Mouse (Mus musculus): ENCODE measurements around the gene Pax7.

Pax7 gene

GRCm38 (mm10) chr4:139830581-139831387 lies 2.5 kb downstream of the Pax7 start:
- DNase-seq (ENCODE audit: low spot score), result no peak

- no peak for DNase-seq (ENCODE audit: low spot score)
These were observed 3.3 kb downstream of the Pax7 start for GRCm38 (mm10) chr4:139830053-139830452.

GRCm38 (mm10) chr4:139828871-139829590 lies 4.3 kb downstream of the Pax7 start:
- DNase-seq (ENCODE audit: low spot score), result no peak

- DNase-seq (ENCODE audit: low spot score), result no peak
These were observed 5.0 kb downstream of the Pax7 start for GRCm38 (mm10) chr4:139828283-139828678.

- no peak for DNase-seq (ENCODE audit: low spot score)
These were observed 5.6 kb downstream of the Pax7 start for GRCm38 (mm10) chr4:139827501-139828282.

- DNase-seq (ENCODE audit: low spot score), result no peak
These were observed 7.1 kb downstream of the Pax7 start for GRCm38 (mm10) chr4:139826231-139826630.

GRCm38 (mm10) chr4:139825326-139826112 lies 7.8 kb downstream of the Pax7 start:
- DNase-seq (ENCODE audit: low spot score), result no peak

- no peak for DNase-seq (ENCODE audit: low spot score)
These were observed 8.6 kb downstream of the Pax7 start for GRCm38 (mm10) chr4:139824572-139825325.

- no peak for DNase-seq (ENCODE audit: low spot score)
These were observed 9.4 kb downstream of the Pax7 start for GRCm38 (mm10) chr4:139823870-139824472.

GRCm38 (mm10) chr4:139823138-139823869 lies 10.0 kb downstream of the Pax7 start:
- DNase-seq (ENCODE audit: low spot score), result no peak

GRCm38 (mm10) chr4:139822214-139823137 lies 10.9 kb downstream of the Pax7 start:
- no peak for DNase-seq (ENCODE audit: low spot score)

- no peak for DNase-seq (ENCODE audit: low spot score)
These were observed 11.7 kb downstream of the Pax7 start for GRCm38 (mm10) chr4:139821491-139822160.

- DNase-seq (ENCODE audit: low spot score), result no peak
These were observed 12.3 kb downstream of the Pax7 start for GRCm38 (mm10) chr4:139821071-139821470.

GRCm38 (mm10) chr4:139819411-139820030 lies 13.8 kb downstream of the Pax7 start:
- no peak for DNase-seq (ENCODE audit: low spot score)

- DNase-seq (ENCODE audit: low spot score), result no peak
These were observed 15.2 kb downstream of the Pax7 start for GRCm38 (mm10) chr4:139818163-139818562.

GRCm38 (mm10) chr4:139813371-139813960 lies 19.9 kb downstream of the Pax7 start:
- DNase-seq (ENCODE audit: low spot score), result no peak

GRCm38 (mm10) chr4:139811901-139812300 lies 21.4 kb downstream of the Pax7 start:
- no peak for DNase-seq (ENCODE audit: low spot score)
